Mouse (Mus musculus) C2C12 (cell line): ENCODE results near the gene Clk3.

Source experiments
- CEBPB ChIP-seq: IDR thresholded peaks from one replicate; pipeline ENCODE4 v1.6.1; 2011; ENCODE audit warnings: low read depth, mild to moderate bottlenecking, control low read depth, moderate library complexity
- CTCF ChIP-seq: IDR thresholded peaks from one replicate; pipeline ENCODE4 v1.5.1; 2011; ENCODE audit not compliant: control insufficient read depth, insufficient read depth, insufficient read length
- FOSL1 ChIP-seq: IDR thresholded peaks from one replicate; pipeline ENCODE4 v1.8.0; 2011; ENCODE audit warnings: mild to moderate bottlenecking, low read length; ENCODE audit not compliant: poor library complexity, insufficient read depth, severe bottlenecking
- MAX ChIP-seq: IDR thresholded peaks from one replicate; pipeline ENCODE4 v1.6.1; 2011; ENCODE audit warnings: mild to moderate bottlenecking, control low read depth
- MYOD1 ChIP-seq: IDR thresholded peaks from one replicate; pipeline ENCODE4 v1.6.1; 2011; ENCODE audit warnings: low read depth; ENCODE audit not compliant: control insufficient read depth, insufficient read length
- MYOG ChIP-seq: IDR thresholded peaks from one replicate; pipeline ENCODE4 v1.6.1; 2011; ENCODE audit not compliant: control insufficient read depth, insufficient read length; ENCODE audit errors: extremely low read depth
- USF1 ChIP-seq: IDR thresholded peaks from one replicate; pipeline ENCODE4 v1.6.1; 2011; ENCODE audit warnings: low read depth, mild to moderate bottlenecking, control low read depth, moderate library complexity

- no peak for TF ChIP-seq CTCF
- no peak for TF ChIP-seq MAX
- no peak for TF ChIP-seq MYOD1
- TF ChIP-seq USF1 = no peak
- no peak for TF ChIP-seq MYOG
- TF ChIP-seq CEBPB = no peak
- TF ChIP-seq FOSL1 = no peak
These were observed 5.2 kb upstream of the Clk3 start for GRCm38 (mm10) chr9:57770836-57771235.
